Mouse (Mus musculus): ENCODE results near the gene Prickle1.

Prickle1 gene

DNA sequence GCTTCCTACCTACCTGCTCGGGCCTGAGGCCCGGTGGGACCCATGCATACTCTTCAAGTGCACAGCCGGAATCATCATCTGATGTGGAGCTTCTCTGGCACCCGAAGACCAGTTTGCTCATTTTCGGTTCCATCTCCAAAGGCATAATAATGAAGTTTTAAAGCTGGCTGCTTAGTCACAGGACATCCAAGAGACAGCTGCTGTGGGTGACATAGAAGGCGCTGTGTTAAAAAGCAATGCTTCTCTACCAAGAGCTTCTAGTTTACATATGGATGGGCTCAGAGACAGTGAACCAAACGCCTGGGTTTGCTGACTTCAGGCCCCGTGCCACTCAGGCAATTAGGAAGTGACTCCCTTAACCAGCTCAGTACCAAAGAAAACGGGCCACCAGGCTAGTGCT lies 83.3 kb downstream of the Prickle1 start:
- no peak for DNase-seq (ENCODE audit: extremely low spot score, low spot score)

DNA sequence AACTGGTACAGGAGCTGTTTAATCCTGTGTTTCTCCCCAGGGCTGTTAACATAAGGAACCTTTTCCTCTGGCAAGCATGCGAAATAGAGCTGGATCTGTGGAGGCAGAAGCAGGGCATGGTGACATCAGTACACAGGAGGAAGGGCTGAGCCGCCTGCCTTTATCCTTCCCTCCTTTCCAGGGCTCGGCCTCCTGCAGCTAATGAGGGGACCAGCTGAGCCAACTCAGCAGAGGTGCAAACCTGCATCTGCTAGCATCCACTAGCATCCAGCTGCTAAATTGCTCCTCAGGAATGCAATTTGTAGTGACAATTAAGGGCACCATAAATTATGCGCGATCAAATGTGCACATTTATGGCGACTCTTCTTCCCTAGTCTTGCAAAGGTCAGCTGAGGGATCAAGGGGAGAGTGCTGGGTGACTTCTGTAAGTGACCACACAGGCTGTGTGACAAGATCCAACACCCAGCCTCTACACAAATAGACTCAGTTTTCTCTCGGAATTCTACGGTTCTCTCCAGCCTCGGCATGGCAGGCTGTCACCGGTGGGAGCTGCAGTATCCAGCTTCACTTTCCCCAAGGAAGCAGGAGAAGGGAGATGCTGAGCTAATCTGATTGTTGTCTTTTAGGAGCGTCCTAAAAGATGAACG lies 84.9 kb downstream of the Prickle1 start:
- DNase-seq (ENCODE audit: extremely low spot score, low spot score): peak; percentile 43

DNA sequence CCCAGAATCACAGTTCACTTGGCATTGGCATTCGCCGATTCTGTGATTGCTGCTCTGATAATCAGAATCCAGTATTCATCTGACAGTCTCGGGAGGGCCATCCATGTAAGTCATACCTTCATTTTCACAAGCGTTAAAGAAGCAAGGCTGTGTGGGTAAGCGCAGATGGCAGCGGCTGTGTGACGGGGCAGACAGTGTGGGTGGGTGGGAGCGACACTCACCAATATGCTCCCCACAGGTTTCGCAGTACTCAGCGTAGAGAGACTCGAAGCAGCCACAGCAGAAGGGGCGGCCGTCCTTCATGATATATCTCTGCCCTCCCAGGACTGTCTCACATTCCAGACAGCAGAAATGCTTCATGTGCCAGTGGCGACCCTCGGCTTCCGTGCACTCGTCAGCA lies 90.9 kb downstream of the Prickle1 start:
- DNase-seq (ENCODE audit: extremely low spot score, low spot score): no peak

DNA sequence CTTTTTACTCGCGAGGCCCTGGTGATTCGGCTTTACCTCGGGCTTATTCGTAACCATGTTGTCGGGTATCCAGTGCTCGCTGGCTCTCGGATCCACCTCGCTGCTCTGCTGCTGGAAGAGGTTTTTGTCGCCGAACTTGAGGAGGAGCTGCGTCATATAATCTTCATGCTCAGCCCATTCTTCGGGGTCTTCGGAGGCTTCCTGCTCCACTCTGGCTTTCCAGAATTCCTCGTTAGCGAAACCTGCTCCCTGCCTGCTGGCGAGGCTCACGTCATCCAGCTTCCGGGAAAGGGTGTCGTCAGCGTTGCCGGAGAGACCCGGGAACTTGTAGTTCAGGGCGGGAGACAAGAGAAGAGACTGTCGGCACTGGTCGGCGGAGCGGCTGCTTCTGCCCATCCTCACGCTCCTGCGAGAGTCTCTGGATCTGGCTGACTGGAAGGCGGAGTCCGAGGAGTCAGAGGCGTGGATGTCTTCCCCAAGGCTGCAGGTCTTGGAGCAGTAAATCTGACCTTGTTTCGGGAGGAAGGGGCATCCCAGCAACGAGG lies 92.4 kb downstream of the Prickle1 start:
- DNase-seq (ENCODE audit: extremely low spot score, low spot score): no peak

DNA sequence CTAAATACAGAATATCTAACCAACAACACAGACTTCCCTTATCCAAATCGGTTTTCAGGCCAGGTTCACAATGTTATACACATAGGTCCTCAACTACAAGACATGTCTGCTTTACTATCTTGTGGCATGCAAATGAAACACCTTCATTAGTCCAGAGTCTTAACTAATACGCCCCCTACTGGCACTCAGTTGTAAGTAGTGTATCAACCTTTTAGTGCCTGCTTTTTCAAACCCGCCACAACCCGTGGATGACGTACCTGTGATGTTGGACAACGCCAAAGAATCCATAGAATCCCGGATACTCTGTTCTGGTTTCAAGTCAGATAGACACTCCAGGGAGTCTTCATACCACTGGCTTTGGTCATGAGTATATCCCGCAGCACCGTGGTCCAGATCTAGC lies 93.0 kb downstream of the Prickle1 start:
- DNase-seq (ENCODE audit: extremely low spot score, low spot score): no peak

DNA sequence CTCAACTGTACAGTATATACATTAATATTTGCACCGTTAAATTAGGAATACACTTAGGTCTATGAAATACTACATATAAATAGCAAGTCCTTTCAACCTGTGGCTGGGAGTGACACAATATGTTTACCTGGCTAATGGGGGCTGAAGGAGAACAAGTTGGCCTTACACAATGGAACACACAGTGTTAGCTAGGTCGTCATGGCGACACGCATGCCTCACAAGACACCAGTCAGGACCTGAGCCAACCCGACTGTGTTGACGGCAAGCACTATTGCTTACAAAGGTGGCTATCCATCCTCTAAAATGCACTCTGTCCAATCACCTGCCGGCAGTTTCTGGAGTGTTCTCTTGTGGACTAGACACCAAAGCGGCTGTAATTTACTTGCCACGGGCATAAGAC lies 95.8 kb downstream of the Prickle1 start:
- no peak for DNase-seq (ENCODE audit: extremely low spot score, low spot score)

DNA sequence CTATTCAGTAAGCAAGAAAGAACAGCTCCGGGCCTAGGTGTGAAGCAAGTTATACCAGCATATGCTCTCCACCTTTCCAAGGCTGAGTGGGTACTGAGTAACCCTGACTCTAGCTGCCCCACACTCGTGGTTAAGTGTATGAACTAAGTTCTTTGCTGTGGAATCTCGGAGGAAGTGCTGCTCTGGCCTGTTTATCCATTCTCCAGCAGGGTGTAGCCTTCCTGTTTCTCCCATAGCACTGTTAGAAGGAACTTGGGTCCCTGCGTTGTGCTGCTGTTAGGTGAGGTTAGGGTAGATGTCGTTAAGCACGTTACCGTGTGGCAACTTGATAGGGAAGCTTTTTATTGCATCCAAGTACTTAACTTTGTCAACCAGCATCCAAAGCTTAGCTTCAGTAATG lies 101.0 kb downstream of the Prickle1 start:
- DNase-seq (ENCODE audit: extremely low spot score, low spot score): no peak

DNA sequence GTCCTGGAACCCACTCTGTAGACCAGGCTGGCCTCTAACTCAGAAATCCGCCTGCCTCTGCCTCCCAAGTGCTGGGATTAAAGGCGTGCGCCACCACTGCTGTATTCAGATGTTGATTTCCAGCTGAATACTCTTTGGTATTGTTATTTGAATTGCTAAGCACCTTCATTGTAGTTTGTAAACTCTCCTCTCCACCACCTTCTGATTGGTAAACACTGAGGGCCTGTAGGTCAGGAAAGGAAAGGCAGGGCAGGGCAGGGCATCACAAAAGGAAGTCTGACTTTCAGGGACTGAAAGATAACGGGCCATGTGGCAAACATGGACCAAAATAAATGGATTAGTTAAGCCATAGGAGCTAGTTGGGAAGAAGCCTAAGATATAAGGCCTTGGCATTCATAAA lies 106.1 kb downstream of the Prickle1 start:
- no peak for DNase-seq (ENCODE audit: extremely low spot score, low spot score)

DNA sequence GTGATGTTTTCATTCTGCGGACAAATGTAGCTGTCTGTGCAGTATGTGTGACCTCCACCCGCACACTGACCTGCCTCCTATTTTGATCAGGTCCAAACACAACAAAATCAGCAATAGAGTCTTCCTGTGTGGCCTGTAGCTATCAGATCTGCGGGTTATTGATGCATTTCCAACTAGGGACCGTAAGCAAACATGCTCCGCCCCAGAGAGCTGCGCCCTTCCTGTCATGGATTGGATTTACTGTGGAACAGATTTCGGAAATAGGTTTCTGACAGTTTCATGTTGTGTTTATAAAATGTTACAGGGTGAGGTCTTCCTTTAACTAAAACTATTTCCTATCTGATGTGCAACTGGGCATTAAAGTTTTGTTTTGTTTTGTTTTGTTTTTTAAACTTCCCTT lies 109.6 kb downstream of the Prickle1 start:
- DNase-seq (ENCODE audit: extremely low spot score, low spot score): no peak

DNA sequence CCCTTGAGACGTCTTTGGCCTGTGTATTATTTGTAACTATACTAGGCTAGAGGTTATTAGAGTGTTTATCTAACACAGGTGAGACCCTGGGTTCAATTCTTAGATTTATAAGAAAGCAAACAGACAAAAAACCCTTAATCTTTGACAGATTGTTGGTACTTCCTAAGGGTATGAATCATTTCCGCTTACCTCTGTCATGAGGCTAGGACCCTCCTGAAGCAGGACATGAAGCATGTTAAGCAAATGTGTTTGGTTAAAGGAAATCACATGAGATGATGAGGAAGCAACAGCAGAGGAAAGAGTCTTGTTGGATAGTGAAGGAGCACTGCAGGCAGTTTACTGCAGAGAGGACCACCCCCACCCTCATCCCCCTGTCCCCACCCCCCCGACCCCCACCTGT lies 110.4 kb downstream of the Prickle1 start:
- no peak for DNase-seq (ENCODE audit: extremely low spot score, low spot score)

DNA sequence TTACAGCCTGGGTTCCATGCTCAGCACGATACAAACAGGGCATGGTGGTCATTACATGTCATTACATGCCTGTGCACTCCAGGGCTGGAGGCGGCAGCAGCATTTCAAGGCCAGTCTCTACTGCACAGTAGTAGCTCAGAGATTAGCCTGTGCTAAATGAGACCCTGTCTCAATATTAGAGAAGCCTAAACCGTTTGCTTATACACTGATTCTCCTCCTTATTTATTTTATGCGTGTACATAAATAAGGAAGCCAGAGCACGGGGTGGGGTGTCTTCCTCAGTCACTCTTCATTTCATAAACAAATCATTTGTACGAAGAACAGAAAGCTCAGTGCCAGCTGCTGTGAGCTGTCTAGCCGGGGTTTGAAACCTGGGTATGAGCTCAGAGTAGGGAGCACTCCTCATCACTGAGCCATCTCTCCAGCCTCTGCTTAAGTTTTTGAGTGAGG lies 111.4 kb downstream of the Prickle1 start:
- DNase-seq (ENCODE audit: extremely low spot score, low spot score): no peak

DNA sequence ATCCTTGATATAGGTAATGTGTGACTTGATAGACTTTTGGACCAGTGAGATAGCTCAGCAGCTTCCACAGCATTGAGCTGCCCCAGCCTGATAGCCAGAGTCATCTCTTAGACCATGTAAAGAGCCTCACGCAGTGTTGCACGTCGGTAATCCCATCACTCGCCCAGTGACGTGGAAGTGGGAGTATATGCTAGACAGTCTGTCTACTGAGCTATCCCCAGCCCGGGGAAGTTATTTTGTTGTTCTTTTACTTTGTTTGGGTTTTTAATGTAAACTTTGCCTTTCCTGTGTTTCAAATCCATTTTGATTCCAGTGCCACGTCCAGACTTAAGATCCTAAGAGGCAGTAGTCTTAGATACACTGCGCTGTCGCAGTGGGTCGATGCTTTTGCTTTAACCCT lies 114.6 kb downstream of the Prickle1 start:
- no peak for DNase-seq (ENCODE audit: extremely low spot score, low spot score)

DNA sequence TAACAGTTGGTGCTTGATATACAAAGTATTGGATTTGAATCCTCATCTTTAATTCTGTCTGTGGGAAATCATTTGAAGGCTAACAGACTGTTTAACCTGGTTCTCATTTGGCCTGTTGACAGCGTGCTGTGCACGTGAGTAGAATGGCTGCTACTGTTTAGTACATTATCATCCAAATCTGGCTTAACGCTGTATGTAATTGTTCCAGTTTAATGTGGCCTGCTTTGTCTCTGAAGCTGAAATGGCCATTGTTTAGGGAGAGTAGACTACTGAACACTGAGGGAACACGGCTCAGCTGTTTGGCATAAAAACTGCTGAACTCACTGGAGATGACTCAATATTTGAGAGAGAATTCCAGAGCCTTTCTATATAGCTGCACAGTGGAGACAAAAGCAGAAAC lies 116.2 kb downstream of the Prickle1 start:
- no peak for DNase-seq (ENCODE audit: extremely low spot score, low spot score)

DNA sequence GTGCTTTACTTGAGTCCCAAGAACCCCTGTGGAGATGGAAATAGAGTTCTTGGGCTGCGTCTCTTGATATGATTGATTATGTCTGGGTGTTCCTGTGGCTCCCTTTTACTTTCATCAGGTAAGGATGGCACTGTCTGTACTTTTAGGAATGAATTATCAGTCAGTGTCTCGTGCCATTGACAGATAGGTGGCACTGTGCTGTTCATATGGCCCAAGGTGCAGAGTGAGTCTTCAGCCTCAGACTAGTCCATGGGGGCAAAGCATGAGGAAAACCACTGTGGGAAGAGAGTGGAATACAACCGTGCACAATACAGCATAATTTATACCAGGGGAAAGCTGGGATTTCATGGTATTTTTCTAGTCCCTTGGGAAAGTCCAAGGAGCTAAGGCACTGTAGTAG lies 117.0 kb downstream of the Prickle1 start:
- no peak for DNase-seq (ENCODE audit: extremely low spot score, low spot score)

DNA sequence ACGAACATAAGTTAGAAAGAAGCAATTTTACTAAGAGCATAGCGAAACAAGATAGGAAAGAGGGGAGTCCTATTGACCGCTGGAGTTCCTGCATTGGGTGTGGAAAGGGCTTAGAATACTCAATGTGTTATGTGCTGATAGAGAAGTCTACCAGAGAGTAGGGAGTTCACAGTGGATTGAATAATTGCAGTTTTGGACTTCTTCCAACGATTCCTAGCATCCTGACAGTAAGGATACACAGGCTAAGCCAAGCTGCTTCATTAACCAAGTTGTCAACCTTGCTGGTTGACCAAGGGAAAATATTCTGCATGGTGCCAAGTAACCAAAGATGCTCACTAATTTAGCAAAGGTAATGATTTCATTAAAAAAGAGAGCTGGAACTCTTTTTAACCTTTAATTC lies 118.0 kb downstream of the Prickle1 start:
- no peak for DNase-seq (ENCODE audit: extremely low spot score, low spot score)

DNA sequence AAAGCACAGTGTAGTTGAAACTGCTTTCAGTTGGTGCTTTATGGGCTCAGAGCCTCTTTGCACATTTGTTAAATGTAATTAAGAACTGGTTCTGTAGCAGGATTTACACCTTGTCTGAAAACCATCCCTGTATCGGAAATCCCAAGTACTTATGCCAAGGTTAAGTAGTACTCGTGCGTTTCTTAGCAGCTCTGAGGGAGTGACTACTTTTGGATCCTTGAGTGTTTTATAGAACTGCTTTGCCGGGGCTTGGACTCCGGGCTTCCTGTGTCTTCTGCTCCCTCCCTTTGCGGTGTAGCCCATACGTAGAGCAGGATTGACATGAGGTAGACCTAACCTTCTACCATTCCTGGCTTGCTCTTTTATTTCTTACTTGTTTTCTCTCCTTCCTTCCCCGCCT lies 120.0 kb downstream of the Prickle1 start:
- no peak for DNase-seq (ENCODE audit: extremely low spot score, low spot score)

DNA sequence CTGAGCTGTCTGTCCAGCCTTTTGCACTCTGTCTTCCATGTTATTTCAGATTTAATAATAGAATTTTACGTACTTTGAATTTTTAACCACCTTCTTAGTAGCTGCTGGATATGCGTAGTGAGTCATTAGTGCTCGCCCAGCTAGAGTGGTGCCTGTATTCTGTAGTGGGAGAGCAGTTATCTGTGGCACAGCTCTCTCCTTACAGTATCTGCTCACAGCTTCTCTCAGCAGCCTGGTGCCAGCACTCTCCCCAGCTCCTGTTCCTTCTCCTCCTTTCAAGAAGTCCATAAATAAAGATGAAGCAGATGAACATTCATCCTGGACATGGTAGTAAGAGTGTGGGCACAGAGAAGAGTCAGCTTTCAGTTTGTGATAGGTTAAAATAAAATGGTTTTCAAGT lies 121.4 kb downstream of the Prickle1 start:
- DNase-seq (ENCODE audit: extremely low spot score, low spot score): no peak

DNA sequence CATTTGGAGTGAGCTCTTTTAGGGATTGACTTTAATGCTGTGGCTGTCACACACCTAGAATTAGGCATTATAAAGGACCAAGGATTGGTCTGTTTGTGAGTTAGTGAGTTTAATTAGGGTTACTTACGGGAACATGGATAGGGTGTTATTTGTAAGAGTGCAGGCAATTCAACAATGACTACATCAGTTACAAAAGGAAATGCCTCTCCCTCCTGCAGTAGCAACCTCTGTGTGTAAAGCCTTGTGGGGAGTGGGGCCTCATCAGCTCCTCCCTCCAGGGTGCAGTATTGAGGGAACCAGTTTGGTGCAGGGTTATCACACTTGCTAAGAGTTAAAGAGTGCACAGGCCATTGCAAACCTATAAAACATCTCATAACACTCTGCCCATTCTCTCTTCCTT lies 123.6 kb downstream of the Prickle1 start:
- DNase-seq (ENCODE audit: extremely low spot score, low spot score): no peak

DNA sequence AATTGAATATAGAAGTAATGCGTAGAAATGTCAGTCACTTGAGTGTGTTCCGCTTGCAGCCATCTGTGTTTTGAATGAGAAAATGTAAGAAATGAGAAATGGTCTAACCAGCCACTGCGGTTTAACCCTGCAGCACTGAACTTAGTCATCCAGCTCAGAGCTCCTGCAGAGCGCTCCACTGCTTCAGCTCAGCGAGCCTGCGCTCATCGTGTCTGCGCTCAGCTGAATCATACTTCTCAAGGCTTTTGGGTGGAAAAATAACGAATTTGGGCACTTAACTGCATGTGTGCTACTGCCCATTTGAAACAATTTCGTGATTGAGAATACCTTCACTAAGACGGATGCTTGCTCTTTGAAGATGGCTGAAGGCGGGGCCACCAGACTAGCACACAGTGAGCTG lies 124.0 kb downstream of the Prickle1 start:
- no peak for DNase-seq (ENCODE audit: extremely low spot score, low spot score)

DNA sequence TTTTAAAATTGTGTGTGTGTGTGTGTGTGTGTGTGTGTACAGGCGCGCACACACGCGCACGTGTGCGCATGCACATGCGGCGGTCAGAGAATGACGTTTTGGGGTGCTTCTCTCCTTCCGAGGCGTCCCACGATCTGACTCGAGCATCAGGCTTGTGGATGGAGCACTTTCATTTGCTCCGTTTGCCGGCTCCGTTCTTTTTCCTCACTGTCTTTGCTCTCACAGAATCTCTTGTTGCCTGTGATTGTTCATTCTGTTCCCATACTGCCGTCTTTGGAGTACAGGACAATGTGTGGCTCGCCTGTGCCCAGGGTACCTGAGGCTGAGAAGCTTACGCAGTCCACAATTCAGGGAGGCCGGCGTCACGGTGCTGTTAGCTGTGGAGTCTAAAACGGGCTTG lies 134.6 kb downstream of the Prickle1 start:
- DNase-seq (ENCODE audit: extremely low spot score, low spot score): no peak

DNA sequence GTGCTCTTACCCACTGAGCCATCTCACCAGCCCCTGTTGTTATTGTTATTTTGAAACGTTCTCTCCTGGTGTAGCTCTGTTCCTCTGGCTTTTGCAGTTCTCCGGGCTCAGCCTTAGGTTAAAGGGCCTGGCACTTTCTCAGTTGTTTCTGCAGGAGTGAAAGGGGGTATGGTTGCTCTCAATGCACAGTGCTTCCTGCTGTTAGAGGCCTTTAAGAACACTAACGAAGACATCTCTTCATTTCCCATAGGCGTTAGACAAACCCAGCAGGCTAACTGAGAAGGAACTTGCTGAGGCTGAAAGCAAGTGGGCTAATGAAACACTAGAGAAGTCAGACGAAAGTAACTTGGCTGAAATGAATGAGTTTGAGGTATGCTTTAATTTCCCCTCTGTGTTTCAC lies 136.3 kb downstream of the Prickle1 start:
- no peak for DNase-seq (ENCODE audit: extremely low spot score, low spot score)

DNA sequence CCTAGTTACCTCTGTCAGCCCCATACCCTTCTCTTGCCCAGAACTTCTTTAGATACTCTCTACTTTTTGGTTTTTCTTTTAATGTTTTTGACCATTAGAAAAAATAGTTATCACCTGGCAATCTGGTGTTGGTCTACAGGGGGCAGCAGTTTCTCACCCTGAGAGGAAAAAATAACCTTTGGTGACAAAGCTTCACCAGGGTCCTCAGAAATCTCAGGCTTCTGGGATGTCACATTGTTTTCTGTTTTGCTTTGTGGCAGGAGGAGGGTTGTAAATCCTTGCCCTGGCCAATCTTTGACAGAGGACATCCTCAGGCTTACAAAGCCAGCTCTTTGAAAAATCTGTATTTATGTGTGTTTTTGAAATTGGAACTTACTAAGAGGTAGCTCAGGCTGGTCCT lies 139.7 kb downstream of the Prickle1 start:
- no peak for DNase-seq (ENCODE audit: extremely low spot score, low spot score)

DNA sequence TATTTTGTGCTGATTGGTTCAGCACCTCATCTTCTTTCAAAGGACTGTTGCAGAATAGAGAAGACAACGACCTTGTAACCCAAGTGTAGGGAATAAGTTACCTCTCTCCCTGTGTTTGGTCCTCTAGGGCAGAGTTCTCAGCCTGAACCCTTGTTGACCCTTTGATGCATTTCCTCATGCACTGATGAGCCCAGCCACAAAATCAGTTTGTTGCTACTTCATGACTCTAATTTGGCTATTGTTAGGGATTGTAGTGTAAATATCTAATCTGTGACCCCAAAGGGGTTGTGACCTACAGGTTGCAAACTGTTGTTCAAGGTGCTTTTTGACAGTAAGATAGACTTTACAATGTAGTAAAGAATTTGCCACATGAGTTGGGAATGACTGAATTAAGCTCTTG lies 142.4 kb downstream of the Prickle1 start:
- DNase-seq (ENCODE audit: extremely low spot score, low spot score): no peak

Data from neural tube, embryonic 10.5 days (tissue).